Mouse (Mus musculus) kidney, adult 11 months (tissue): Measurements from ENCODE around the gene Nceh1.

Source experiments
- DNase-seq: peaks from one replicate; pipeline ENCODE4 v3.0.0; 2022

Nceh1 gene

DNA sequence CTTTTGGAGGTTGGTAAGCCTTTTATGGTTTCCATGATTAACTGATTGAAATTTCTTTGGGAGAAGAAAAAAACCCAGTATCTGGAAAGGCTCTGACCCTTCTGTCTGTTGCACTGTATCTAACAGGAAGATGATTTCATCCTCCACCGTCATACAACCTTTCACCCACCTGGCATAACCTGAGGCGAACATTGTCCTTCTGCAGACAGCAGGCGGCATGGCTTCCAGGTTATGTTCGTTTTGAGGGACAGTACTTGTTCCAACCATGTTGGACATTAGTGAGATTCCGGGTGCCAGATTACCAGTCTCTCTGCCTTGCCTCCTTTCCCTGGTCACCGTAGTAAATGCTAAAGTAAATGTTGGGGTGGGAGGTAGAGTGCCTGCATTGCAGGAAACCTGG is 51.1 kb downstream of the Nceh1 start:
- peak; percentile 74 for DNase-seq

DNA sequence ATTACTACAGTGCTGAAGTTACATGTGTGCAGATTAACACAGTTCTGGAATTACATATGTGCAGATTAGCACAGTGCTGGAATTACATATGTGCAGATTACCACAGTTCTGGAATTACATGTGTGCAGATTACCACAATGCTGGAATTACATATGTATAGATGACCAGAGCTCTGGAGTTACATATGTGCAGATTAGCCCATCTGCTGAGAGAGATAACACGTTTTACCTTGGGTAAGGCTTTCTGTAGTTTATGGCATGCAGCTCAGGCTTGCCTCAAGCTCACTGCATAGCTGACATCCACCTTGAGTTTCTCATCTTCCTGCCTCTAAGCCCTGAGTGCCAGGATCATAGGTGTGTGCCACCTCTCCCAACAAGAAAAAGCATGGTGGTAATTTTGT is 52.2 kb downstream of the Nceh1 start:
- DNase-seq: no peak

DNA sequence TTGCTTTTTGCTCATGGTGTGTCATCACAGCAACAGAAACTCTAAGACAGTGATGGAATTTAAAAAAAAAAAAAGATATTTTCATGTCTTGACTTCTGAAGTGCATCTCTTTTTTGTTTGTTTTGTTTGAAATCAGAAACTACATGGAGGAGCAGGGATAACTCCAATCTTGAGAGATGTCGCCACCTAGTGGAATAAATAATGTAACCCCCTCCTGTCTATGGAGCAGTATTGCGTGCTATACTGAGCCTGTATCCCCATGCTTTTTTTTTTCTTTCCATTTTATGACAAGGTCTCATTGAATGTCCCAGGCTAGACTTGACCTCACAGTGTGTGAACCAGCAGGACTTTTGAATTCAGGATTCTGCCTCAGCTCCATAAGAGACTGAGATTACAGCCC is 54.5 kb downstream of the Nceh1 start:
- DNase-seq: no peak

DNA sequence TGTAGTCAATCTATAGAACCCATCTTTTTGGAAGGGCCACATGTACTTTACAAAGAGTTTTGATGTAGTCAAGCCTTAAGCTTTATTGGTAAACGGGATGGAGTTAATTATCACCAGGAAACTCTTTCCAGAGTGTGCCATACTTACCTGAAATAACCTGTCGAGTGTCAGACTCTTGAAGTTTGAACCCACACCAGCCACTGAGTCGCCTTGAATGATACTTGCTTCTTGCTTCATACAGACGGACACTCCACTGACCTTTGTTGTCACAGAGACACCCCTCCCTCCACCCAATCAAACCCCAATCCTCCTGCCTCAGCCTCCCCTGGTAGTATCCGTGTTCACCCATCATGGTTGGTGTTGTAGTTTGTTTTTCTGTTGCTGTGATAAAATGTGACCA is 55.8 kb downstream of the Nceh1 start:
- DNase-seq: peak; percentile 57

DNA sequence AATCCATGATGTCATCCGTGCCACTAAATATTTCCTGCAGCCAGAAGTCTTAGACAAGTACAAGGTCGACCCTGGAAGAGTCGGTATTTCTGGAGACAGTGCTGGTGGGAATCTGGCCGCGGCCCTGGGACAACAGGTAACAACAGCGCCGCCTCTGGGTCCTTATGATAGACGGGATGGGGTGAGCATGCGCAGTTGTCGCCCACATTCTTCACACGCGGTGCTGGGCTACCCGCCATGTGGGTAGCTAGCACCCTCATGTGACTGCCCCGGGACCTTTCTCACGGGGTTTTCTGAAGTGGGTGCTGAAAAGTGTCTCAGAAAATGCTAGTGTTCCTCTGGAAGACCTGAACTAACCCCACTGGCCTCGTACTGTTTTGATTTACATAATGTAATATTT is 56.8 kb downstream of the Nceh1 start:
- peak; percentile 34 for DNase-seq

DNA sequence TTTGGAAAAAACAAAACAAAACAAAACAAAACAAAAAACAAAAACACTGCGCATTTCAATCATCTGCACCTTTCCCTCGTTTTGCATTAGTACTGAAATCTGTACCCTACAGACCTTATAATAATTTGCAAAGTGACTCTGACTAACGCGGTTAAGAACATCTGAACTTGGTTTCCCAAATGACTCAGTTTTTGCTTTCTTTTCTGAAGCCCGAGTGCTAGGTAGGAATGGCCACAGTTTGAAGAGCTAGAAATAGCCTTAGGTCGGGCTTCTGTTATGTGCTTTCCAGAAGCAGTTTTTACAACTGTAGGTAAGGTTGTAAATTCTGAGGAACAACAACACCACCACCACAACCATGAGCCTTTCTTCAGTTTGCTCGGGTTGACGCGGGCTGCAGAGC is 59.1 kb downstream of the Nceh1 start:
- DNase-seq: no peak

DNA sequence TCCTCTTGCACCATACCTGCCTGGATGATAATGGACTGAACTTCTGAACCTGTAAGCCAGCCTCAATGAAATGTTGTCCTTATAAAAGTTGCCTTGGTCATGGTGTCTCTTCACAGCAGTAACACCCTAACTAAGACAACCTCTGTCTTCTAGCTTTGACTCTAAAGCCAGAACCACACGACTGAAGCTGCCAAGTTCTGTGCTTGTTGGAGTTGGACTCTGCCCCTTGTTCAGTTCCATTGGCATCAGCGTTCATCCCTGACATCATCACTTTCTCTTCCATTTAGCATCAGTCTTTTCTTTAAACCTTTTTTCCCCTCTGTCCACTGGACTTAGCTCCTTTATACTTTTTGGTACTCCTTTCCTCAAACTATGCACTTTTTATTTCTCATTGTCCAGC is 63.4 kb downstream of the Nceh1 start:
- peak; percentile 63 for DNase-seq

DNA sequence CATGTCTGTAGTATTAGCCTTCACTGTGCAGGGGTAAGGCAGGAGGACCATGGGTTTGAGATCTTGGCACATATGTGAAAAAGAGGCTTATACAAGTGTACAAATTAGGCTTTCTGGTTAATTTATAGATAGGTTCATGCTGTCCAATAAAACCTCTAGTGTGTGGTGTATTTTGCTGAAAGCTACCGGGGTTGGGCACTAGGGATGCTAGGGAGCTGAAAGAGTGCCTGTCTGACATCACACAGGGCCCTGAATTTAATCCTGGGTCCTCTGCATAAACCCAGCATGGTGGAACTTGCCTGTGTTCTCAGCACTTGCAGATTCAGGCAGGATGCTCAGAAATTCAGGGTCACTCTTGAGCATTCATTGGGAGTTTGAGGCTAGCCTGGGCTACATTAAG is 65.0 kb downstream of the Nceh1 start:
- DNase-seq: no peak

DNA sequence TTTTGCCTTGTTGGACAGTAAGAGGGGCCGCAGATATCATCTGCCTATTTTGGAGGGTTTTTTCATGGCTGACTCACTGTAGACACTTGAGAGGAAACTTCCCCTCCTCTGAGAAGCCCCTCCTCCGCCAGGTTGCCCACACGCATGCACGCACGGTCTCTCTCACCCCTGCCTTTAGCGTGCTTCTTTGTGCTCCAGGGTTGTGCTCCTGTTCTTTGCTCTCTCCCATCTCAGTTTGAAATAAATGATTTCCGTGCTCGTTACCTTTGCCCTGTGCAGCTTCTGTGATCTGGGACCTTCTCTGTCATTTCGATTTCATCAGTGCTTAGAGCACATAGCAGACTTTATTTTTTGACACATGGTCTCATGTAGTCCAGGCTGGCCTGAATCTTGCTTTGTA is 66.3 kb downstream of the Nceh1 start:
- no peak for DNase-seq

DNA sequence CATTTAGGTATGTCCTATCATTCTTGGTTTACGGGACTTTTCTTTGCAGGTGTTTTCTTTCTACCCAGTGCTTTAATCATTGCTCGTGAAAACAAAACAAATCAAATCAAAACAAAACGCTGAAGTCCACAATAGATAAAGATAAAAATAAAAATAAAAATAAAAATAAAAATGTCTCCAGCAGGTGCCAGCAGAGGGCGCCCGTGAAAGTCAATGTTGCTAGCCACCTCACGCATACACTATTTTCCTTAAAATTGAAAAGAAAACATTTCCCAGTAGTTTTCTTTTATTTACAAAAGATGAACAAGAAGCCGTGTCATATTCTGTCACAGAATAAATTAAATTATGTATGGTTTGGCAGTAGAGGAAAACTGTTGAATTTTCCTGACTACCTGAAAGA is 68.2 kb downstream of the Nceh1 start:
- no peak for DNase-seq

DNA sequence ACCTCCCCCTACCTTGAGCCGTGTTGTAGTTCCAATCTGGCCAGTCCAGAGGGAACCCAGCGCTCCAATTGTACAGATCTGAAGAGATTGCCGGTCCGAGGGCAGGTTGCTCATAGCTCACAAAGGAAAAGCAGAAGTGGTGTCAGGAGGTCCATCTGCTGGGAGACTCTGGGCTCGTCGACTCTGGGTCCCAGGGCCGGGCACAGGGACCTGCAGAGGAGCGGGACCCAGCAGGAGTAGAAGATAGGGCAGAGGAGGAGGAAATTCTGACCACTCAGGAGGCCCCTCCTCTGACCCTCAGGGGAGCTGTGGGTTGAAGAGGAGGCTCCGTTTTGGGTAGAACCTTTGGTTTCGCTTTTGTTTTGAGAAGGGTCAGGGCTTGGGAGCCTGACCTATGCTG is 75.7 kb downstream of the Nceh1 start:
- DNase-seq: no peak

DNA sequence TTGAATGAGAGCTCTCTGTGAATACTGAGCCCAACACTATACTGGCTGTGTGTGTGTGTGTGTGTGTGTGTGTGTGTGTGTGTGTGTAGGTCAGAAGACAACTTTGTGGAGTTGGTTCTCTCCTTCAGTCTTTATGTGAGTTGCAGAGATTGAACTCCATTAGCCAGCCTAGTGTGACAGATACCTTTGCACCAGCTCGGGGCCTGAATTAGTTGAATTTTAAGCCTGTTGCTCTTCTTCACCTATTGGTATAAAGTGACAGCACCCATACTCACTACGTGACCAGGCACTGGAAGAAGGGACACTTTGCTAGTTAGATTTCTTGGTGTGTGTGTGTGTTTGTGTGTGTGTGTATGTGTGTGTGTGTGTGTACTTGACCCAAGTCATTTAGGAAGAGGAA is 77.6 kb downstream of the Nceh1 start:
- no peak for DNase-seq

DNA sequence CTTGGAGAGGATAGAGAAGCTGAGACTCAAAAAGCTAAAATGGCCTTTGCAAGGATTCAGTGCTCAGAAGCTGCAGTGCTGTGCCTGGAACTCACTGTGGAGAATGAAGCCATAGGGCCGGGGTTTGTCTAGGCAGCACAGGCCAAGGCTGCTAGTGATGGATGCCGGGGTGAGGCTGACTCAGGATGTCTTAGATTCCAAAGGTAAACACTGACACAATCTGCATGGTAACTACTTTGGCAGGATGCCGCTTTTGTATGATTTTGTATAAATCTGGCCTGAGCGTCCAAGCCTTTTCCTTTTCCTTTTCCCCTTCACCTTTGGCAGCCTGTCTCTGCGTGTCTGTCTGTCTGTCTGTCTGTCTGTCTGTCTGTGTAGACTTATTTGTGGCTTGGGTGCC is 84.6 kb downstream of the Nceh1 start:
- DNase-seq: peak; percentile 58

DNA sequence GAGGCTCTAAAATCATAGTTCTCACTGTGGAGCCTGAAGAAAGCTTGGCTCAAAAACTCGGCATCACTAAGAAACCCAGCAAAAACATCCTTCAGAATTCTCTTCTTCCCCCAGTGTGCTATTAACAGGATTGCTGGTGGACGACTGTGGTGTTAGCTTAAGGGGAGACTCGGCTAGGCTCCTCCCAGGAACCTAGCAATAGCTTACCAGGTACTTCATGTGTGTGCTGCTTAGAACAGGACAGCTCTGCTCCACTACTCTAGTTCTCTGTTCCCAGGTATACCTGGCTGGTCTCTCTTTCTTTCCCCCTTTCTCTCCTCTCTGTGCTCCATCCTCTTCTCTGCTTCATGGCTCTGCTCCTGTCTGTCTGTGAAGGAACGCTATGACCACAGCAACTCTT is 85.1 kb downstream of the Nceh1 start:
- no peak for DNase-seq

DNA sequence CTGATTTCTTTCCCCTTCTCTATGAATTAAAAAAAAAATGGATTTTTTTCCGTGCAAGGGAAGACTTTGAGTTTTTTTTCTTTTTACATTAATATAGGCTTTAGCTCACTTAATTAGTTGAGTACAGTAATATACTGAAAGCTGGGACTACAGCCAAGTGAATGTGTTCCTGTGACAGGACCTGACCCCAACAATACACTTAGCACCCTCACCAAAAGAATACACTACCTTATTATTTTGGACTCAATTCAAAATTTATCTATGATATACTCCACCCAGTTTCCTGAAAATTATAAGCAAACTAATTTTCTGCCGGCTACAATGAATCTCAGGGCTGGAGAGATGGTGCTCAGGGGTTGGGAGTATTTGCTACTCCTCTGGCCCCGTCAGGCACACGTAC is 86.4 kb downstream of the Nceh1 start:
- DNase-seq: no peak

DNA sequence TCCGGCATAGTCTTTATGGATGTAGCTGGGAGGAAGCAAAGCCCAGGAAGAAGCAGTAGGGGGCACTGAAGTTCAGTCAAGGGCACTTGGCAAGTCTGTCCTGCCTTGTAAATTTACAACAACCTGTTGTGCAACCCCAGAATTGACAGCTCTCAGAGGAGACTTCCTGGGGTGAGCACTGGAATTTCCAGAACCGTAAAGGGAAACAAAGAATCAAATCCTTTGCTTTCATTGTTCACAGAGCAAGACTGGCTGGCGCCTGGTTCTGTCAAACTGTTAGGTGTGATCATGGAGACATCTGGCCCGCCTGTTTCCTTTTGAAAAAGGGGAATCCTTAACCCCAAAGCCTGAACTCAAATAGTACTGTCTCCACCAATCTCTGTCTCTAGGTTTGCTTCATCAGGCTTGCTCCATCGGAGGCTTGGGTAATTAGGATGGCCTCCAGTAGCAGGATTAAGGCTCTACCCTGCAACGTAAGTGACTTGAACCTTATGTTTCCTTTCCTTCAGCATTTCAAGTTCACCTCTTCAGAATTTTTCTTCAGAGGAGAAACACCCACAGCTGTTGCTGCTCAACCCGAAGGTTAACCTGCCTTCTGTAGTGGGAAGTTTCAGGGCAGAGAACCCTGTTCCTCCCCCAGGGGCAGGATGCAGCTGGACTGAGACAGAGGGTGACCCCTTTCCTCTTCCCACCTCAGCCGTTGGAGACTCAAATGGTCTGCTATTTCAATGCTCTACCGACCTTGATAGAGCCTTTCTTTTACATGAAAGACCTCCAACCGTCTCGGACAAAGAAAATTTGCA is 87.6 kb downstream of the Nceh1 start:
- peak; percentile 90 for DNase-seq

DNA sequence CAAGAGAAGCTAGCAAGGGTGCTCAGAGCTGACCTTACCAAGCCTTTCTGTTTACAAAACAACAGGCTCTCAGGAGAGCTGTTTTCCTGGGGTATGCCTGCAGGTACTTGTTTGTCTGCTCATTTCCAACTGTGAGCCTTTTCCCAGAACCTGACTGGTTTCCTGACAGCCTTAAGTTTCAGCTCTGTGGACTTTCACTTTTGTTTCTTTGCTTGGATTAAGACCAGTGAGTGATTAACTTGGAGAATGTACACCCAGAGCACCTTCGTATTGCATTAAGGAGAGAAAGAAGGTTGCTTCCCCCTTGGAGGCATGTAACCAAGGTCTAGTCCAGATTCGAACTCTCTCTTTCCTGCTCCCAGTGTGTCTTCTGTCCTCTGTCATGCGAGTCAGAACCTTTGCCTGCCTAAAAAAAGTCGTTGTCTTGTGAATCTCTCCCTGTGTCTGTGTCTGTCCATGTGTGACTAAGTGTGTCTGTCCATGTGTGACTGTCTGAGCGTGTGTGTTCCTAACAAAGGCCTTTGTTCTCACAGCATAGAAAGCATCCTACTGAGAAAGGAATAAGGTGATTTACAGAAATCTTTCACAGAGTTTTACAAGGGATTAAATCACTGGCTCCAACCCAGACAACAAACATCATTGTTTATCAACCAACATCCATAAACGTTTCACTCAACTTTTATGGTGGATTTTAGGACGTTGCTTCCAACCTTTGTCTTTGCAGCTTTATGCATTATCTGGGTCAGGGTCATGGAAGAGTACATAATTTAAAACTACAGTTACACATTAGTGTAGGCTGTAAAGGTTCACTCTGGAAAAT is 90.4 kb downstream of the Nceh1 start:
- peak; percentile 68 for DNase-seq

DNA sequence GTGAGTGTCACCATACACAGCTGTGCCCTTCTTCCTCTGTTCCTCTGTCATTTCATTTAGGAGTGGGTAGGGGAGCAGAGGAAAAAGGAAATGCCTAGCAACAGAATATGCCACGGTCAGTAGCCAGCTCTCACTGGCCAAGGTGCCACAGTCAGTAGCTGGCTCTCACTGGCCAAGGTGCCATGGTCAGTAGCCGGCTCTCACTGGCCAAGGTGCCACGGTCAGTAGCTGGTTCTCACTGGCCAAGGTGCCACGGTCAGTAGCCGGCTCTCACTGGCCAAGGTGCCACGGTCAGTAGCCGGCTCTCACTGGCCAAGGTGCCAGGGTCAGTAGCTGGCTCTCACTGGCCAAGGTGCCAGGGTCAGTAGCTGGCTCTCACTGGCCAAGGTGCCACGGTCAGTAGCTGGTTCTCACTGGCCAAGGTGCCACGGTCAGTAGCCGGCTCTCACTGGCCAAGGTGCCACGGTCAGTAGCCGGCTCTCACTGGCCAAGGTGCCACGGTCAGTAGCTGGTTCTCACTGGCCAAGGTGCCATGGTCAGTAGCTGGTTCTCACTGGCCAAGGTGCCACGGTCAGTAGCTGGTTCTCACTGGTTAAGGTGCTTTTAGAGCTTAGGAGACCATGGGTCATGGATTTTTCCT is 96.6 kb downstream of the Nceh1 start:
- peak; percentile 88 for DNase-seq

DNA sequence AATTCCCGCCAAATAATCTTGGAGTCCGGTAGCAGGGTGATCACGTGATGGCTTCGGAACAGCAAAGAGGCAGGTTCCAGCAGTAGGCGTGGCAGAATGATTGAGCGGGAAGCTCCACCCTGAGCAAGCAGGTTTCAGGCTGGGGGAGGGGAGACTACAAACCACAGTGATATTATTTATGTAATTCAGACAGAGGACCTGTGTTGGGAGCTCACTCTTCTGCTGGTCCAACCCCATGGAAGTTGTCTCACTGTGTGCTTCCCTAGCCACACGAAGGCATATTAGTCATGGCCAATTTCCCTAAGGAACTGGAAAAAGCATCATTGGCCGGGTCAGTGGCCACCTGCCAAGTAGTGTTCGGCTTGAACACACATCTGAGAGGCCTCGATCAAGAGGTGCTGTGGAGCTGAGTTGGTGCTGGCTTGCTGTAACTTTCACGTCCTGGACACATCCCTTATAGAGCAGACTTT is 97.5 kb downstream of the Nceh1 start:
- peak; percentile 88 for DNase-seq

DNA sequence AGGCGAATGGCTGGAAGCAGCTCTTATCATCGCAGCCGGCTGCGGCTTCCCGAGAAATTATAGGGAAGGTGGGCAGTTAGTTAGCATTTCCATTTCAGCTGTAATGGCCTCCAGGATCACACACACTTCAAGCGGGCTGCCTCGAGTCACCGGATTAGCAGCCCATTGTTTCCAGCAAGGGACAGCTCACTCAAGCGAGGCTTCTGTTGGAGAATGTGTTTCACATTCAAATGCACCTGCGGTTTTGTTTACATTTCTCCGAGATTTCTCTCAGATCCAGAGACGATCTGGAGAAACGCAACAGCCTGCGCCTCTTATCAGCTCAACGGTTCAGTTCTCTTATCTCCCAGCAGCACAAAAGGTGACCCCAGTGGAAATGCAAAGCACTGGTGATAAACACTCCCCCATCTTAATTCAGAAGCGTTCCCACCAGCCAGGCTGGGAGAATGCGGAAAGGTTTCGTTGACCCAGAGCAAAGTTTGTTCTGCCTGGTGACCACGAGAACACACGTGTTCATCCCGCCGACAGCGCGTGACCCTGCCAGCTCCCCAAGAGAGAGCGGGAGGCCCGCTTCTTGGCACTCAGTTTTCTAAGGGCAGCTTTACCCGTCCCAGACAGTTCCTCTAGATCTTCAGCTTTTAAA is 100.4 kb downstream of the Nceh1 start:
- DNase-seq: peak; percentile 88

DNA sequence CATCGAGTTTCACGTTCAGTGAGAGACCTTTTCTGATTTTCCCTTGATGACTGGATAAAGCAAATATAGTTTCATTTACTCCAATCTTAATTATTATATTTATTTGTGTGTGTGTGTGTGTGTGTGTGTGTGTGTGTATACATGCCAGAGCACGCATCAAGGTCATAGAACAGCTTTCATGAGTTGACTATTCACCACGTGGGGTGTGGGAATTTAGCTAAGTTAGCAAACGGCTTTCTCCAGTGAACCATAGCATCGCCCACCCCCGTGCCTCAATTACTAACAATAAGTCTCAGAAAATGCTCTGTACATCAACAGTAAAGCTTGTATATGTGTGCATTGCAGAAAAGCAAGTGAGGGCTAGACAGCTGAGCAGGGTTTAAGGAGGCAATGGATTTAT is 101.0 kb downstream of the Nceh1 start:
- DNase-seq: peak; percentile 33

DNA sequence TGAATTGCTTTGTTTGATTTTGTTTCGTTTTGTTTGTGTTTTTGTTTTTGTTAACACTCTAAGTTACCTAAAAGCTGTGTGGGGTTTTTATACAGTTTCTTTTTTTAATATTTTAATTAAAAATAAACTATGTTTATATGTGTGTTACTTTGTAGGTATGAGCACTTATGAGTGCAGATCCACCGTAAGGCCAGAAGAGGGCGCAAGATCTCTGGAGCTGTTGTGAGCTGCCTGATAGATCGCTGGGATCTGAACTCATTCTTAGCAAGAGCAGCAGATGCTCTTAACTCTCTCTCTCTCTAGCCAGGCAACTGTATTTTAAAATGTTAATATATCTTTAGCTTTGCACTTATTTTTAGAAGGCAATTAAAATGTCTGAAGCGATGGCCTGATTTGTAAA is 101.5 kb downstream of the Nceh1 start:
- no peak for DNase-seq

DNA sequence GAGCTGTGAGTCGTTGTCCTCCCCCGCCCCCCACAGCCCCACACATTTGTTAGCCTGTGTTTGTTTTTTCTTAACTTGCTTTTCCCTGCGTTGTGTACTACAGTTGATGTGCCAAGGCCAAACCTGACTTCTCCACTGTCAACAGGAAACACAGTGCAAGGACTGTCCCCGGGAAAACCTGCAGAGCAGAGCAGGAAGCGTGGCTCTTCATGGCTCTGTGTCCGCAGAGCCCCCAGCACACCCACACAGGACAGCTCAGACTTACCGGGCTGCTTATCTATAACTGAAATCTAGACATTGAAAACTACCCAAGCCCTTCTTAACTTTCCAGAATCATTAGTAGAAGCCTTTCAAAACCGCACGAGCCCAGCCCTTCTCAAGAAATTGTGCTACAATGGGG is 102.3 kb downstream of the Nceh1 start:
- peak; percentile 57 for DNase-seq
